Mouse (Mus musculus): ENCODE measurements around the gene Ykt6. TPM values are rescaled to one million over a fixed set of nuclear protein-coding genes. Genes with fewer than 3 reads are reported as not detected.
"Not testable (repeated sequence)": the region's sequence is repeated elsewhere in the genome, so short reads cannot be mapped to it uniquely, and the experiment has no call there.

The Ykt6 gene
- total RNA-seq, 4 experiments from 2014 or later: 73.5 to 98.2 (median 85.7) TPM

GRCm38 (mm10) chr11:5995989-5996388 is 40.5 kb downstream of the Ykt6 start:
- DNase-seq: peak; percentile 77

- no peak for DNase-seq
Observed at GRCm38 (mm10) chr11:5998472-5998871, 43.0 kb downstream of the Ykt6 start.

- peak; percentile 88 for DNase-seq
Observed at GRCm38 (mm10) chr11:5999832-6000771, 44.6 kb downstream of the Ykt6 start.

- DNase-seq: no peak
Observed at GRCm38 (mm10) chr11:6000961-6001682, 45.6 kb downstream of the Ykt6 start.

- no peak for DNase-seq
Observed at GRCm38 (mm10) chr11:6001981-6002649, 46.6 kb downstream of the Ykt6 start.

GRCm38 (mm10) chr11:6003046-6003639 is 47.6 kb downstream of the Ykt6 start:
- no peak for DNase-seq

GRCm38 (mm10) chr11:6005374-6006043 is 50.0 kb downstream of the Ykt6 start:
- not testable (repeated sequence) for DNase-seq

- DNase-seq: not testable (repeated sequence)
Observed at GRCm38 (mm10) chr11:6006351-6007009, 51.0 kb downstream of the Ykt6 start.

- DNase-seq: not testable (repeated sequence)
Observed at GRCm38 (mm10) chr11:6007010-6007778, 51.7 kb downstream of the Ykt6 start.

GRCm38 (mm10) chr11:6007779-6008128 is 52.3 kb downstream of the Ykt6 start:
- DNase-seq: not testable (repeated sequence)

GRCm38 (mm10) chr11:6010751-6011482 is 55.4 kb downstream of the Ykt6 start:
- not testable (repeated sequence) for DNase-seq

GRCm38 (mm10) chr11:6011879-6012278 is 56.4 kb downstream of the Ykt6 start:
- DNase-seq: no peak

GRCm38 (mm10) chr11:6013359-6013758 is 57.9 kb downstream of the Ykt6 start:
- no peak for DNase-seq

- peak; percentile 64 for DNase-seq
Observed at GRCm38 (mm10) chr11:6015011-6015431, 59.5 kb downstream of the Ykt6 start.

- DNase-seq: no peak
Observed at GRCm38 (mm10) chr11:6016368-6016767, 60.9 kb downstream of the Ykt6 start.

GRCm38 (mm10) chr11:6016797-6017395 is 61.4 kb downstream of the Ykt6 start:
- DNase-seq: no peak

Measured in adrenal gland, adult 8-10 months (tissue).